Mouse (Mus musculus) neural tube, embryonic 14.5 days (tissue): ENCODE data around the gene Cdh23. TPM values are rescaled to one million over a fixed set of nuclear protein-coding genes. Genes with fewer than 3 reads are reported as not detected.

Experiments
- ATAC-seq: fragments of 200-750 bp; cut with Nextera tagmentation; 2 replicates; pipeline ENCODE4 v1.8.0; 2017; ENCODE audit warnings: low read depth, mild to moderate bottlenecking, moderate TSS enrichment, moderate library complexity
- H3K27ac ChIP-seq: fragments of 300-500 bp; sonication (generic); 2 replicates; pipeline ENCODE4 v1.5.1; 2014; ENCODE audit warnings: low read depth, mild to moderate bottlenecking, control low read depth, low read length, moderate library complexity, mixed read lengths
- H3K27me3 ChIP-seq: fragments of 300-500 bp; sonication (generic); 2 replicates; pipeline ENCODE4 v1.6.1; 2014; ENCODE audit warnings: low read length; ENCODE audit not compliant: control insufficient read depth, insufficient read depth
- H3K36me3 ChIP-seq: fragments of 300-500 bp; sonication (generic); 2 replicates; pipeline ENCODE4 v1.6.1; 2014; ENCODE audit warnings: low read length, mixed read lengths; ENCODE audit not compliant: control insufficient read depth, insufficient read depth
- H3K4me1 ChIP-seq: fragments of 300-500 bp; sonication (generic); 2 replicates; pipeline ENCODE4 v1.6.1; 2014; ENCODE audit warnings: low read length; ENCODE audit not compliant: control insufficient read depth, insufficient read depth
- H3K4me2 ChIP-seq: fragments of 300-500 bp; sonication (generic); 2 replicates; pipeline ENCODE4 v1.6.1; 2014; ENCODE audit warnings: mild to moderate bottlenecking, low read depth, low read length, control low read depth
- H3K4me3 ChIP-seq: fragments of 300-500 bp; sonication (generic); 2 replicates; pipeline ENCODE4 v1.5.1; 2014; ENCODE audit warnings: low read depth, low read length, control low read depth, mixed read lengths
- H3K9ac ChIP-seq: fragments of 300-500 bp; sonication (generic); replicated peaks from 2 replicates; pipeline ENCODE4 v1.6.1; 2014; ENCODE audit warnings: low read depth, mild to moderate bottlenecking, control low read depth, low read length, mixed read lengths
- H3K9me3 ChIP-seq: fragments of 300-500 bp; sonication (generic); 2 replicates; pipeline ENCODE4 v1.6.1; 2016; ENCODE audit warnings: low read length; ENCODE audit not compliant: control insufficient read depth
- WGBS: fragments of 180-500 bp; shearing (Covaris S2); extraction: QIAGEN DNeasy Blood & Tissue Kit; methylation state at CpG from one replicate; pipeline ENCODE4 v1.1.7; 2014; 5-methylcytosine and 5-hydroxymethylcytosine counted together
- polyA plus RNA-seq: library from polyadenylated mRNA; unstranded; fragments of >200 nt; fragmentation: Nextera tagmentation; extraction: Ambion mirVana; gene quantifications from 2 replicates; pipeline ENCODE4 v1.2.1, GENCODE M21; 2014

Cdh23 gene
- polyA plus RNA-seq, 1 experiment from 2014 or later: 15.4 TPM

GRCm38 (mm10) chr10:60260557-60261294, 435.6 kb downstream of the Cdh23 start:
- 0 out of 2 replicates have a peak, but pooled peaks cover 2% of the 10 kb centered on the region for H3K4me1 ChIP-seq
- no peak overlapping the region for H3K4me2 ChIP-seq
- H3K36me3 ChIP-seq: no peaks in the 10 kb centered on the region
- H3K9ac ChIP-seq: no peak overlapping the region
- 89% methylated on average over 5 of the region's 5 CpGs for WGBS
- ATAC-seq: no peak
- no peak overlapping the region for H3K27ac ChIP-seq
- no peaks in the 10 kb centered on the region for H3K9me3 ChIP-seq
- no peak overlapping the region for H3K4me3 ChIP-seq
- no peaks in the 10 kb centered on the region for H3K27me3 ChIP-seq

- no peak overlapping the region for H3K27ac ChIP-seq
- H3K36me3 ChIP-seq: no peaks in the 10 kb centered on the region
- WGBS: 55% methylated on average over 16 of the region's 16 CpGs
- no peak overlapping the region for H3K4me2 ChIP-seq
- no peak overlapping the region for H3K9ac ChIP-seq
- H3K9me3 ChIP-seq: no peaks in the 10 kb centered on the region
- no peak for ATAC-seq
- no peaks in the 10 kb centered on the region for H3K27me3 ChIP-seq
- H3K4me3 ChIP-seq: no peak overlapping the region
- H3K4me1 ChIP-seq: no peaks in the 10 kb centered on the region
These were observed 438.9 kb downstream of the Cdh23 start for GRCm38 (mm10) chr10:60257261-60257825.

GRCm38 (mm10) chr10:60256088-60256487, 440.2 kb downstream of the Cdh23 start:
- Histone ChIP-seq H3K9me3 (no peaks in the 10 kb centered on the region), H3K9ac (no peak overlapping the region), H3K27ac (no peak overlapping the region), H3K4me2 (no peak overlapping the region), H3K4me3 (no peak overlapping the region), H3K4me1 (no peaks in the 10 kb centered on the region), H3K27me3 (no peaks in the 10 kb centered on the region), H3K36me3 (no peaks in the 10 kb centered on the region)
- WGBS: 91% methylated on average over 6 of the region's 6 CpGs
- ATAC-seq: no peak

Other genes starting within 250 kb of the Cdh23 start
- gene Slc29a3, start 56.3 kb upstream of the Cdh23 start, polyA plus RNA-seq: 9.3 and 9.5 TPM in 2 replicates
- gene Unc5b, start 135.1 kb upstream of the Cdh23 start, polyA plus RNA-seq: 1.7 and 1.8 TPM in 2 replicates